Mouse (Mus musculus): ENCODE results near the gene Fen1. TPM values are rescaled to one million over a fixed set of nuclear protein-coding genes. Genes with fewer than 3 reads are reported as not detected.
A peak's percentile ranks its signal among the peaks of the same experiment; 100 is the strongest.

Fen1 gene
- polyA plus RNA-seq, 1 experiment: 83.7 TPM

GRCm38 (mm10) chr19:10210885-10211284 lies 6.9 kb upstream of the Fen1 start:
- no peak overlapping the region for H3K4me3 ChIP-seq (ENCODE audit: insufficient read depth, poor library complexity, severe bottlenecking)
- peaks cover 18% of the 10 kb centered on the region for H3K36me3 ChIP-seq (ENCODE audit: control insufficient read depth, insufficient read depth)
- peaks cover 4% of the 10 kb centered on the region for H3K79me2 ChIP-seq (ENCODE audit: control insufficient read depth, insufficient read depth)
- no peak overlapping the region for H3ac ChIP-seq (ENCODE audit: control insufficient read depth, insufficient read length, low read depth)
- no peak for TF ChIP-seq CEBPB (IDR thresholded peaks at IDR 0.05; ENCODE audit: low read depth)
- no peak for TF ChIP-seq MYOD1 (IDR thresholded peaks at IDR 0.05; ENCODE audit: control insufficient read depth, insufficient read length, low read depth)
- TF ChIP-seq MAX (IDR thresholded peaks at IDR 0.05): no peak
- no peak for TF ChIP-seq FOSL1 (IDR thresholded peaks at IDR 0.05; ENCODE audit: insufficient read depth, low read length, poor library complexity, severe bottlenecking)
- no peak for TF ChIP-seq USF1 (IDR thresholded peaks at IDR 0.05; ENCODE audit: low read depth)
- no peak for TF ChIP-seq MYOG (IDR thresholded peaks at IDR 0.05; ENCODE audit: control insufficient read depth, extremely low read depth, insufficient read length)
- no peak for TF ChIP-seq CTCF (IDR thresholded peaks at IDR 0.05; ENCODE audit: control insufficient read depth, insufficient read depth, insufficient read length)
- H3K27me3 ChIP-seq (ENCODE audit: control insufficient read depth, insufficient read depth, insufficient read length): no peaks in the 10 kb centered on the region
- peaks cover 2% of the 10 kb centered on the region for H3K79me3 ChIP-seq (ENCODE audit: low read depth)

- Histone ChIP-seq H3K36me3 (ENCODE audit: control insufficient read depth, insufficient read depth) (peaks cover 21% of the 10 kb centered on the region), H3K27me3 (ENCODE audit: control insufficient read depth, insufficient read depth, insufficient read length) (no peaks in the 10 kb centered on the region), H3K4me3 (ENCODE audit: insufficient read depth, poor library complexity, severe bottlenecking) (no peak overlapping the region), H3ac (ENCODE audit: control insufficient read depth, insufficient read length, low read depth) (no peak overlapping the region), H3K79me3 (ENCODE audit: low read depth) (peaks cover 16% of the 10 kb centered on the region), H3K79me2 (ENCODE audit: control insufficient read depth, insufficient read depth) (peaks cover 25% of the 10 kb centered on the region)
- no peak for TF ChIP-seq CTCF (IDR thresholded peaks at IDR 0.05; ENCODE audit: control insufficient read depth, insufficient read depth, insufficient read length)
- TF ChIP-seq MYOD1 (IDR thresholded peaks at IDR 0.05; ENCODE audit: control insufficient read depth, insufficient read length, low read depth): no peak
- TF ChIP-seq MAX (IDR thresholded peaks at IDR 0.05): no peak
- no peak for TF ChIP-seq MYOG (IDR thresholded peaks at IDR 0.05; ENCODE audit: control insufficient read depth, extremely low read depth, insufficient read length)
- TF ChIP-seq USF1 (IDR thresholded peaks at IDR 0.05; ENCODE audit: low read depth): no peak
- no peak for TF ChIP-seq CEBPB (IDR thresholded peaks at IDR 0.05; ENCODE audit: low read depth)
- no peak for TF ChIP-seq FOSL1 (IDR thresholded peaks at IDR 0.05; ENCODE audit: insufficient read depth, low read length, poor library complexity, severe bottlenecking)
Observed at GRCm38 (mm10) chr19:10208851-10209250, 4.9 kb upstream of the Fen1 start.

GRCm38 (mm10) chr19:10205051-10205450 lies 1.1 kb upstream of the Fen1 start:
- peak overlapping the region; percentile 90 for H3K4me3 ChIP-seq (ENCODE audit: insufficient read depth, poor library complexity, severe bottlenecking)

GRCm38 (mm10) chr19:10204616-10205001 lies 640 bp upstream of the Fen1 start:
- TF ChIP-seq CTCF (IDR thresholded peaks at IDR 0.05; ENCODE audit: control insufficient read depth, insufficient read depth, insufficient read length): no peak
- peak; percentile 49 for TF ChIP-seq MAX (IDR thresholded peaks at IDR 0.05)
- TF ChIP-seq MYOD1 (IDR thresholded peaks at IDR 0.05; ENCODE audit: control insufficient read depth, insufficient read length, low read depth): no peak
- TF ChIP-seq USF1 (IDR thresholded peaks at IDR 0.05; ENCODE audit: low read depth): no peak
- TF ChIP-seq FOSL1 (IDR thresholded peaks at IDR 0.05; ENCODE audit: insufficient read depth, low read length, poor library complexity, severe bottlenecking): no peak
- TF ChIP-seq CEBPB (IDR thresholded peaks at IDR 0.05; ENCODE audit: low read depth): peak; percentile 39
- H3ac ChIP-seq (ENCODE audit: control insufficient read depth, insufficient read length, low read depth): peak overlapping the region; percentile 47
- peaks cover 47% of the 10 kb centered on the region for H3K79me3 ChIP-seq (ENCODE audit: low read depth)
- peaks cover 62% of the 10 kb centered on the region for H3K79me2 ChIP-seq (ENCODE audit: control insufficient read depth, insufficient read depth)
- peak overlapping the region; percentile 90 for H3K4me3 ChIP-seq (ENCODE audit: insufficient read depth, poor library complexity, severe bottlenecking)
- no peaks in the 10 kb centered on the region for H3K27me3 ChIP-seq (ENCODE audit: control insufficient read depth, insufficient read depth, insufficient read length)
- peaks cover 46% of the 10 kb centered on the region for H3K36me3 ChIP-seq (ENCODE audit: control insufficient read depth, insufficient read depth)

More at GRCm38 (mm10) chr19:10205051-10205450, 1.1 kb upstream of the Fen1 start:
- Histone ChIP-seq H3K79me3 (ENCODE audit: low read depth) (peaks cover 46% of the 10 kb centered on the region), H3K36me3 (ENCODE audit: control insufficient read depth, insufficient read depth) (peaks cover 41% of the 10 kb centered on the region), H3ac (ENCODE audit: control insufficient read depth, insufficient read length, low read depth) (no peak overlapping the region), H3K27me3 (ENCODE audit: control insufficient read depth, insufficient read depth, insufficient read length) (no peaks in the 10 kb centered on the region), H3K79me2 (ENCODE audit: control insufficient read depth, insufficient read depth) (peaks cover 62% of the 10 kb centered on the region)
- TF ChIP-seq USF1 (IDR thresholded peaks at IDR 0.05; ENCODE audit: low read depth) (no peak), MAX (IDR thresholded peaks at IDR 0.05) (no peak), FOSL1 (IDR thresholded peaks at IDR 0.05; ENCODE audit: insufficient read depth, low read length, poor library complexity, severe bottlenecking) (no peak), CTCF (IDR thresholded peaks at IDR 0.05; ENCODE audit: control insufficient read depth, insufficient read depth, insufficient read length) (no peak), MYOG (IDR thresholded peaks at IDR 0.05; ENCODE audit: control insufficient read depth, extremely low read depth, insufficient read length) (no peak), MYOD1 (IDR thresholded peaks at IDR 0.05; ENCODE audit: control insufficient read depth, insufficient read length, low read depth) (no peak), CEBPB (IDR thresholded peaks at IDR 0.05; ENCODE audit: low read depth) (no peak)

- no peaks in the 10 kb centered on the region for H3K27me3 ChIP-seq (ENCODE audit: control insufficient read depth, insufficient read depth, insufficient read length)
- no peak for TF ChIP-seq USF1 (IDR thresholded peaks at IDR 0.05; ENCODE audit: low read depth)
- H3K79me3 ChIP-seq (ENCODE audit: low read depth): peaks cover 47% of the 10 kb centered on the region
- H3K4me3 ChIP-seq (ENCODE audit: insufficient read depth, poor library complexity, severe bottlenecking): peak overlapping the region; percentile 90
- H3K79me2 ChIP-seq (ENCODE audit: control insufficient read depth, insufficient read depth): peaks cover 62% of the 10 kb centered on the region
- peaks cover 52% of the 10 kb centered on the region for H3K36me3 ChIP-seq (ENCODE audit: control insufficient read depth, insufficient read depth)
- H3ac ChIP-seq (ENCODE audit: control insufficient read depth, insufficient read length, low read depth): peak overlapping the region; percentile 72
Observed at GRCm38 (mm10) chr19:10203146-10203847, 672 bp downstream of the Fen1 start.

- Histone ChIP-seq H3K79me2 (ENCODE audit: control insufficient read depth, insufficient read depth) (peaks cover 36% of the 10 kb centered on the region), H3K27me3 (ENCODE audit: control insufficient read depth, insufficient read depth, insufficient read length) (no peaks in the 10 kb centered on the region), H3K79me3 (ENCODE audit: low read depth) (peaks cover 31% of the 10 kb centered on the region), H3K36me3 (ENCODE audit: control insufficient read depth, insufficient read depth) (peaks cover 73% of the 10 kb centered on the region), H3ac (ENCODE audit: control insufficient read depth, insufficient read length, low read depth) (no peak overlapping the region), H3K4me3 (ENCODE audit: insufficient read depth, poor library complexity, severe bottlenecking) (no peak overlapping the region)
- TF ChIP-seq MYOD1 (IDR thresholded peaks at IDR 0.05; ENCODE audit: control insufficient read depth, insufficient read length, low read depth) (peak; percentile 6), CTCF (IDR thresholded peaks at IDR 0.05; ENCODE audit: control insufficient read depth, insufficient read depth, insufficient read length) (peak; percentile 86), CEBPB (IDR thresholded peaks at IDR 0.05; ENCODE audit: low read depth) (no peak), FOSL1 (IDR thresholded peaks at IDR 0.05; ENCODE audit: insufficient read depth, low read length, poor library complexity, severe bottlenecking) (no peak), USF1 (IDR thresholded peaks at IDR 0.05; ENCODE audit: low read depth) (no peak), MAX (IDR thresholded peaks at IDR 0.05) (no peak), MYOG (IDR thresholded peaks at IDR 0.05; ENCODE audit: control insufficient read depth, extremely low read depth, insufficient read length) (no peak)
Observed at GRCm38 (mm10) chr19:10198723-10199122, 5.2 kb downstream of the Fen1 start.

Measured in C2C12 (cell line).